11 mouse cellular contexts compared by ENCODE assay signal in genomic region chr12:111500725-111501124, GRCm38 (mm10). TPM values are rescaled to one million over a fixed set of nuclear protein-coding genes. Genes with fewer than 3 reads are reported as not detected.
DNase-seq lines count a peak whose midpoint lies in the region; ATAC-seq and TF ChIP-seq lines count a peak whose summit lies in the region.
"Had no signal": no experiment of that assay in that cellular context is flagged by ENCODE, and none has a peak within 500 bp of the region (broad histone marks: within the 10 kb centered on the region; RNA-seq: fewer than 3 reads in every experiment).

No protein-coding gene starts in this region.

- peak overlapping the region; percentile 2; the same call in 1 of the 2 replicates for H3K4me3 ChIP-seq in layer of hippocampus, adult 2 months
- H3K4me3 ChIP-seq in hindbrain, embryonic 13.5 days: peak overlapping the region; percentile 15; the same call in 1 of the 2 replicates
- no peak overlapping the region for H3K4me3 ChIP-seq in neural tube, embryonic 12.5 days
- H3K4me3 ChIP-seq: limb, embryonic 13.5 days had no signal

- H3K27me3 ChIP-seq in hindbrain, embryonic 13.5 days: 0 out of 2 replicates have a peak, but pooled peaks cover 7% of the 10 kb centered on the region
- H3K27me3 ChIP-seq in neural tube, embryonic 12.5 days (replicated peaks): 0 out of 2 replicates have a peak, but pooled peaks cover 3% of the 10 kb centered on the region
- H3K27me3 ChIP-seq: limb, embryonic 13.5 days had no signal

- H3K9me3 ChIP-seq in hindbrain, embryonic 13.5 days: no peaks in the 10 kb centered on the region
- H3K9me3 ChIP-seq in neural tube, embryonic 12.5 days: 0 out of 2 replicates have a peak, but pooled peaks cover 7% of the 10 kb centered on the region
- H3K9me3 ChIP-seq: limb, embryonic 13.5 days had no signal

- peak overlapping the region; percentile 34 for H3K4me2 ChIP-seq in hindbrain, embryonic 13.5 days
- H3K4me2 ChIP-seq in neural tube, embryonic 12.5 days (replicated peaks): peak overlapping the region; percentile 31
- H3K4me2 ChIP-seq: limb, embryonic 13.5 days had no signal

- TF ChIP-seq CTCF in layer of hippocampus, adult 2 months (conservative IDR thresholded peaks at IDR 0.05): no peak

- H3K9ac ChIP-seq in hindbrain, embryonic 13.5 days: no peak overlapping the region
- H3K9ac ChIP-seq in neural tube, embryonic 12.5 days: no peak overlapping the region
- H3K9ac ChIP-seq: limb, embryonic 13.5 days had no signal

- DNase-seq in layer of hippocampus, adult 2 months (ENCODE audit: low spot score in 2 of 2): no peak
- DNase-seq in layer of hippocampus, adult 9-10 months (ENCODE audit: low spot score): no peak
- peak; percentile 76 for DNase-seq in embryo, embryonic 9.5 days (ENCODE audit: extremely low spot score)
- DNase-seq in urinary bladder, postnatal 25 days (ENCODE audit: low spot score): no peak
- no peak for DNase-seq in natural killer cell, adult 2 months (ENCODE audit: low spot score in 2 of 2)
- DNase-seq in kidney, adult 9 months: no peak
- DNase-seq: kidney, adult 8-10 months; lung, postnatal 14 days had no signal

- peak overlapping the region; percentile 78 for H3K27ac ChIP-seq in layer of hippocampus, adult 2 months
- H3K27ac ChIP-seq in hindbrain, embryonic 13.5 days: peak overlapping the region; percentile 58
- H3K27ac ChIP-seq in neural tube, embryonic 12.5 days: no peak overlapping the region
- H3K27ac ChIP-seq: limb, embryonic 13.5 days had no signal

- peaks cover 11% of the 10 kb centered on the region for H3K4me1 ChIP-seq in hindbrain, embryonic 13.5 days (replicated peaks)
- H3K4me1 ChIP-seq in neural tube, embryonic 12.5 days: peaks cover 9% of the 10 kb centered on the region; the same call in 1 of the 2 replicates

- ATAC-seq in hindbrain, embryonic 13.5 days (ENCODE audit: low FRiP score): peak; percentile 71
- peak; percentile 81 for ATAC-seq in neural tube, embryonic 12.5 days (ENCODE audit: low FRiP score, low read depth)

- 11% methylated on average over 5 of the region's 5 CpGs for WGBS in hindbrain, embryonic 13.5 days
- WGBS in neural tube, embryonic 12.5 days: 19% methylated on average over 5 of the region's 5 CpGs

- no peaks in the 10 kb centered on the region for H3K36me3 ChIP-seq in hindbrain, embryonic 13.5 days
- no peaks in the 10 kb centered on the region for H3K36me3 ChIP-seq in neural tube, embryonic 12.5 days
- H3K36me3 ChIP-seq: limb, embryonic 13.5 days had no signal

RNA-seq across cellular contexts. Expression of gene Gm266, which starts 15.1 kb away (rescaled TPM):
- total RNA-seq in layer of hippocampus, adult 2 months (2021): 1 to 10 TPM; 5.2 to 6.1 TPM
- polyA plus RNA-seq in hindbrain, embryonic 13.5 days (2015; fragmentation: Nextera tagmentation; extraction: Ambion mirVana): 1.7 and 2.0 TPM in 2 replicates
- 2.5 and 4.1 TPM in 2 replicates for polyA plus RNA-seq in neural tube, embryonic 12.5 days (2016; fragmentation: Nextera tagmentation; extraction: Ambion mirVana)

RNA-seq across cellular contexts. Expression of gene Eif5, which starts 37.1 kb away (rescaled TPM):
- total RNA-seq in layer of hippocampus, adult 2 months (2021): 100 to 1,000 TPM; 253 to 260 TPM
- 630 TPM in 2 replicates for polyA plus RNA-seq in hindbrain, embryonic 13.5 days (2015; fragmentation: Nextera tagmentation; extraction: Ambion mirVana)
- polyA plus RNA-seq in neural tube, embryonic 12.5 days (2016; fragmentation: Nextera tagmentation; extraction: Ambion mirVana): 650 and 706 TPM in 2 replicates

RNA-seq across cellular contexts. Expression of gene Tnfaip2, which starts 58.5 kb away (rescaled TPM):
- under 1 TPM; 0.59 to 0.76 TPM for total RNA-seq in layer of hippocampus, adult 2 months (2021)
- 1.6 and 1.8 TPM in 2 replicates for polyA plus RNA-seq in hindbrain, embryonic 13.5 days (2015; fragmentation: Nextera tagmentation; extraction: Ambion mirVana)
- polyA plus RNA-seq in neural tube, embryonic 12.5 days (2016; fragmentation: Nextera tagmentation; extraction: Ambion mirVana): 1.9 and 3.3 TPM in 2 replicates
